Mouse (Mus musculus) cerebellum, adult 2 months (tissue): Measurements from ENCODE around the gene Esp36.

Source experiments
- CTCF ChIP-seq: fragments of 200-500 bp; IDR thresholded peaks from 2 replicates; pipeline ENCODE4 v1.5.1; 2011; ENCODE audit warnings: low read depth, mild to moderate bottlenecking, control low read depth, low read length, moderate library complexity, borderline replicate concordance; ENCODE audit not compliant: insufficient read depth
- POLR2A ChIP-seq: fragments of 200-500 bp; IDR thresholded peaks from 2 replicates; pipeline ENCODE4 v1.6.1; 2011; ENCODE audit warnings: low read length, control low read depth, borderline replicate concordance; ENCODE audit not compliant: insufficient read depth

- no peak for TF ChIP-seq CTCF
- no peak for TF ChIP-seq POLR2A
Observed at GRCm38 (mm10) chr17:38391821-38392220, 28.2 kb downstream of the Esp36 start.
